Mouse (Mus musculus) intestine, embryonic 14.5 days (tissue): Measurements from ENCODE around the gene Sowahd. TPM values are rescaled to one million over a fixed set of nuclear protein-coding genes. Genes with fewer than 3 reads are reported as not detected.

Source experiments
- polyA plus RNA-seq: library from polyadenylated mRNA; unstranded; fragments of >200 nt; fragmentation: Nextera tagmentation; extraction: Ambion mirVana; gene quantifications from 2 replicates; pipeline ENCODE4 v1.2.1, GENCODE M21; 2014

The Sowahd gene
- polyA plus RNA-seq, 1 experiment from 2014 or later = not detected

Other genes starting within 250 kb of the Sowahd start
- gene Ube2a, start 174.9 kb upstream of the Sowahd start, polyA plus RNA-seq = 114 and 117 TPM in 2 replicates
- 30.7 and 32.5 TPM in 2 replicates for gene C330007P06Rik, start 174.7 kb upstream of the Sowahd start, polyA plus RNA-seq
- gene Nkrf, start 145.9 kb upstream of the Sowahd start, polyA plus RNA-seq = 3.3 and 3.6 TPM in 2 replicates
- gene Sept6, start 57.1 kb upstream of the Sowahd start, polyA plus RNA-seq = 19.9 and 21.3 TPM in 2 replicates
- gene Rpl39, start 36.6 kb downstream of the Sowahd start, polyA plus RNA-seq = 637 and 732 TPM in 2 replicates
- 16.7 and 18.6 TPM in 2 replicates for gene Upf3b, start 61.5 kb downstream of the Sowahd start, polyA plus RNA-seq
- 15.1 and 16.4 TPM in 2 replicates for gene Nkap, start 78.0 kb downstream of the Sowahd start, polyA plus RNA-seq
- gene Akap14, start 120.0 kb downstream of the Sowahd start, polyA plus RNA-seq = not detected in 2 replicates
- gene Ndufa1, start 142.3 kb downstream of the Sowahd start, polyA plus RNA-seq = 412 and 460 TPM in 2 replicates
- 10.0 and 10.4 TPM in 2 replicates for gene Rnf113a1, start 142.4 kb downstream of the Sowahd start, polyA plus RNA-seq
- not detected in 2 replicates for gene Gm9, start 162.2 kb downstream of the Sowahd start, polyA plus RNA-seq
- gene Rhox1, start 173.4 kb downstream of the Sowahd start, polyA plus RNA-seq = not detected in 2 replicates
- gene Rhox2a, start 196.1 kb downstream of the Sowahd start, polyA plus RNA-seq = not detected in 2 replicates
- not detected in 2 replicates for gene Rhox3a, start 201.1 kb downstream of the Sowahd start, polyA plus RNA-seq
- gene Rhox4a, start 216.5 kb downstream of the Sowahd start, polyA plus RNA-seq = not detected in 2 replicates